Mouse (Mus musculus) yolk sac, embryonic 10.5 days (tissue): ENCODE data around the gene Fgfr2.

Experiments used
- DNase-seq: peaks from one replicate; pipeline ENCODE4 v3.0.0-alpha.2; 2017; ENCODE audit warnings: low spot score

Fgfr2 gene

DNA sequence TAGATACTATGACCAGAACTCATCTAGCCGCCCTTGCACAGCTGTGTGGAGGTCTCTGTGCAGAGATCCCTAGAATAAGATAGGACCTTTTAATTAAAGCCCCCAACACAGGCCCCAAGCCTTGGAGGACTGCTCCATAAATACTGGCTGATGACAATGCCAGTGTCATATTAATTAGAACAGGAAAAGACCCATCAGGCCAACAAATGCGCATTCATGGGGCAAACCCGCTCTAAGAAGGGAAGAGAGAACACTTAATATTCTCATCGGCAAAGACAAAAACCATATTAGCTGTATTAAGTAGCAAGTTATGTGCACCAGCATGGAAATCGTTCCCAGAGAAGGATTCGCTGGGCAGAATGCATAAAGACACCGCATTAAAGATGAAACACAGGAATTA is 1521.0 kb downstream of the Fgfr2 start:
- DNase-seq = no peak

GRCm38 (mm10) chr7:131598483-131598824 is 1524.7 kb downstream of the Fgfr2 start:
- no peak for DNase-seq

DNA sequence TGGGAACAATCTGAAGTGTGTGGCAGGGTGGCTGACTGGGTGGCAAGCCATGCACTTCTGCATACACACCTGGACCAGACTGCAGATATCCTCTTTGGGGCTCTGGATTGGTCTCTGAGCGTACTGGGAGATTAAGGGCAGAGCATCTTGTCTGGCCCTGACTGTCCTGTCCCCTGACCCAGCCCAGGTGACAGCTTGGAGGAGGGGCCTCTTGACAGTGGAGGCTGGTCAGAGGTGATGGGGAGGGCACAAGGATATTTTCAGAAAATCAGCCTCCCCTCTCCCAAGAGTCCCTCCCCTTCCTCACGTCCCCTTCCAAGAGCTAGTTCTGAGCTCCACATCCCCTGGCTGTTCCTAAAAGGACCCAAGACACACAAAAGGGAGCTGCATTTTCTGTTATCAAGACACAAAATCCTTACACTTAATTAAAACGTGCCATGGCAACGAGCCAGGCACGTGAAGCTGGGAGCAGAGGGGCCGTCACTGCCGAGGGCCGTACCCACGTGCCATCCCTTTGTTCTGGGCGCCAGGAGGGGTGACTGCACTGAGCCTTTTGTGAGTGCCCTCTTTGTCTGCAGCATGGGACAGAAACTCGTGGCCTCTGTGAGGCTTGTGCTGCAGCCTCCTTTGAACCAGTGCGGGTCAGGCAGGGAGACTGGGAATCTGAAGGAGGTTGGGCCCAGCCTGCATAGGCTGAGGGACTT is 1525.2 kb downstream of the Fgfr2 start:
- peak; percentile 14 for DNase-seq

DNA sequence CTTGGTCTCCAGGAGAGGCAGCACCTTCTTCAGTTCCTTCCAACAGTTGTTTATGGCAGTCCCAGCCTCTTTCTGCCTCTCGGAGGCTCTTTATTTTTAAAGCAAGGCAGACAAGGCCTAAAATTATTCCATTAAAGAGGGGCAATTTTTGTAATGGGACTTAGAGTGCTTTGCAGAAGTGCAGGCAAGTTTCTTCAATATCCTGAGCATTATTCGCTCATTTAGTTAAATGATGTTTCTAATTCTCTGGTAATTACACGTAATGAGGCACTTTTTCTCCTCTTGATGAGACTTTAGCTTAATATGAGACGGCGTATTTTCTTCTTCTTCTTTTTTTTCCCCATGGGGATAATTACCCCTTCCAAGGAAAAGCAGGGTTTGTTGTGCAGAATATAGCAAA is 1537.6 kb downstream of the Fgfr2 start:
- DNase-seq = no peak

DNA sequence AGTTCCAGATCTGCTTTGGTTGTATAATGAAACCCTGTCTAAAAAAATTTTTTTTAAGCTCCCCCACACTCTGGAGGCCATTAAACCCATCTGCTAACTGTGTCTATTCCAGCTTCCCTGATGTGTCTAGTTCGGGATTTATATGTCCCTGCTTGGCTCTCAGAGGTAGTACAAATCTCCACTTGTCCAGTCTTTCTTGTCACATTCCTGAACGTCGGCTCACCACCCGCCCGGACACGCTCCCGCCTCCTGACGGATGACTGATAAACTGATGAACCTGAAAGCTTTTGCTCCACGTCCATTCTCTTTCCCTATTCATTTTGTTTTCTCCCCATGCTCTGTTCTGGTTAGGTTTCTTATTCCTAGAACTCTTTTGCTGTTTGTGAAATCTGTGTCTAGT is 1541.0 kb downstream of the Fgfr2 start:
- no peak for DNase-seq

DNA sequence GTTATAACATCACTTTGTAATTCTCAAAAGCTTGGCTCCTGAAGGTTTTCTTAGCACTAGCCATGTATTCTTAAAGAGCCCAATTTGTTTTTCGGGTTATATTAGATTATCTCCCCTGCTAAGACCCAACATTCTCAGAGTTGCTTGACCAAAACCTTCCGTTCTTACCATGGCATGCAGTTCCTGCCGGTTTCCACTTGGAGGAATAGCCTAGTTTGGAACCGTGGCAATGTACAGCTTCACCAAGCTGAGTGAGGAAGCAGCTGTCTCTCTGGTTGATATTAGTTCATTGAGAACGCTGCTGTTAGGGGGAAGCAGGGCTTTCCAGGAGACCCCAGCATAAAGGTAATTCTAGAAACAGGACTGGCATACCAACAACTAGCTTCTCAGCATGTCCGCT is 1547.9 kb downstream of the Fgfr2 start:
- DNase-seq = no peak

DNA sequence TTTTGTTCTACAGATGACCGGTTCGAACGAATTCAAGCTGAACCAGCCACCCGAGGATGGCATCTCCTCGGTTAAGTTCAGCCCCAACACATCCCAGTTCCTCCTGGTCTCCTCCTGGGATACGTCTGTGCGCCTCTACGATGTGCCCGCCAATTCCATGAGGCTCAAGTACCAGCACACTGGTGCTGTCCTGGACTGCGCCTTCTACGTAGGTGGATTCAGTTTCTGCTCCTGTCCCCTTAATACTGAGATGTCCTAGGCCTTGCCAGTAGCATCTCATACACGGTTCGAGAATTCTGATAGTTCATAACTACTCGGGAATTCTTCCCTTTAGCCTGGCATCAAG is 1562.5 kb downstream of the Fgfr2 start:
- no peak for DNase-seq

GRCm38 (mm10) chr7:131559986-131560696 is 1563.0 kb downstream of the Fgfr2 start, which contains the start of gene Bub3:
TSS of gene Bub3 (plus strand) at chr7:131560222.
- DNase-seq = peak; percentile 95

- no peak for DNase-seq
These were observed 1565.4 kb downstream of the Fgfr2 start for GRCm38 (mm10) chr7:131557751-131558150.

GRCm38 (mm10) chr7:131556541-131557271 is 1566.4 kb downstream of the Fgfr2 start:
- DNase-seq = peak; percentile 49

GRCm38 (mm10) chr7:131556116-131556515 is 1567.0 kb downstream of the Fgfr2 start:
- DNase-seq = no peak

DNA sequence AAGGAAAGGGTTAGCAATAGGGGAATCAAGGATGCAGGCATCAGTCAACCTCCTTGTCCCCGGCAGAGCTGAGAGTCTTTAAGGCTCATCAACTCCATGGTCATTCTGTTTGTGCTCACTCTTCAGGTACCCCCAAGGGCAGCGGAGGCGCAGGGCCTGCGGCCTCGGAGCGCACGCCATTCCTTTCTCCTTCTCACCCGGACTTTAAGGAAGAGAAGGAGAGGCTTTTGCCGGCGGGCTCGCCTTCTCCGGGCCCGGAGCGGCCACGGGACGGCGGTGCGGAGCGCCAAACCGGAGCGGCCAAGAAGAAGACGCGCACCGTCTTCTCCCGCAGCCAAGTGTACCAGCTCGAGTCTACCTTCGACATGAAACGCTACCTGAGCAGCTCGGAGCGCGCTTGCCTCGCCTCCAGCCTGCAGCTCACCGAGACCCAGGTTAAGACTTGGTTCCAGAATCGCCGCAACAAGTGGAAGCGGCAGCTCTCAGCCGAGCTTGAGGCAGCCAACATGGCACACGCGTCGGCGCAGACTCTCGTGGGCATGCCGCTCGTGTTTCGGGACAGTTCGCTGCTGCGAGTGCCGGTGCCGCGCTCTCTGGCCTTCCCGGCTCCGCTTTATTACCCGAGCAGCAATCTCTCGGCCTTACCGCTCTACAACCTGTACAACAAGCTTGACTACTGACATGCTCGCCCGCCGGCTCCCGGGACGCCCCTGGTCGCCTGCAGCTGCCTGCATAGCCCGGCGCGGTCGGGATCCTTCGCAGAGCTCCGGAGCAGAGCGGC is 1567.7 kb downstream of the Fgfr2 start:
- DNase-seq = peak; percentile 44

DNA sequence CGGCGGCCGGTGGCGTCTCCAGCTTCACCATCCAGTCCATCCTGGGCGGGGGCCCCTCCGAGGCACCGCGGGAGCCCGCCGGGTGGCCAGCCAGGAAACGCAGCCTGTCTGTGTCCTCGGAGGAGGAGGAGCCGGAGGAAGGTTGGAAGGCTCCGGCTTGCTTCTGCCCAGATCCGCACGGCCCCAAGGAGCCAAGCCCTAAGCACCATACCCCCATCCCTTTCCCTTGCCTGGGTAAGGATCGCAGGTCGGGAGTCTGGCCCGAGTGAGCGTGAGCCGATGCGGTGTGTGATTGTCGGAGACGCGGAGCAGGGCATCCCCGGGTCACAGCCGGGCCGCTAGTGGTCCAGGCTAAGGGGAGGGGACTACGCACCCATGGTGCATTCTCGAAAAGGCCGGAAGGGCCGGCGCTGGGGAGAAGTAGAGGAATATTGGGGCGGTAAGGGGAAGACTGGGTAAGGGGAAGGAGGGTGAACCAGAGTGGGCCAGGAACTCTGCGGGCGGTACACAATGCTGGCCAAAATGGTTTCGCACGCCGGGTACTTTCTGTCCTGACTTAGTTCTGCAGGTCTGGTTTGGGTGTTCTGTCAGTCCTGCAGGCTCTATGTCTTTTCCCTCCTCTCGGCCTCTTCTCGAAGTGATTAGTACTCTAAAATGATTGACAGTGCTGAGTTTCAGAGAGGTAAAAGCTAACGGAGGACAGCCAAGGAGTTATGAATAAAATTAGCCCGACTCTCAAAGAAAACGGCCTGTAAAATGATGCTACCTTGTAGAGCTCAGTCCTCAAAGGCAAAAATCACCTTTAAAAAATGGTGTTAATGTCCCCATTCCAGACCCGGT is 1568.6 kb downstream of the Fgfr2 start:
- DNase-seq = no peak

DNA sequence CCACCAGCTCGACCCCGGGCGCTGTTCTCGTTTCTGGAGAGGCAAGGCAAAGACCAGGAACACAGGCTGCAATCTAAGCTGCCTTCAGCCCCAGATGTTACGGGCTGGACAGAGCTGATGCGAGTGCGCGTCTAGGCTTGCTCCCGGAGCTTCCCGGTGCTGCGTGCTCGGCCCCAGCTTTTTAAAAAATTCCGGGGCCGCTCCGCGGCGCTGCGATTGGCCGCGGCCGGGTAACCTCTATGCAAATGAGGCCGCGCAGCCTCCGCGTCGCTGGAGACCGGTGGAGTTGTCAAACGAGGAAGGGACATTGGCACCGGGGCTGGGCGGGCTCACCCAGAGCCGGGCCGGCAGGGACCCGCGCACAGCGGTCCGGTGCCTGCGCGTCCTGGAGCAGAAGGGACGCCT is 1569.4 kb downstream of the Fgfr2 start:
- no peak for DNase-seq

DNA sequence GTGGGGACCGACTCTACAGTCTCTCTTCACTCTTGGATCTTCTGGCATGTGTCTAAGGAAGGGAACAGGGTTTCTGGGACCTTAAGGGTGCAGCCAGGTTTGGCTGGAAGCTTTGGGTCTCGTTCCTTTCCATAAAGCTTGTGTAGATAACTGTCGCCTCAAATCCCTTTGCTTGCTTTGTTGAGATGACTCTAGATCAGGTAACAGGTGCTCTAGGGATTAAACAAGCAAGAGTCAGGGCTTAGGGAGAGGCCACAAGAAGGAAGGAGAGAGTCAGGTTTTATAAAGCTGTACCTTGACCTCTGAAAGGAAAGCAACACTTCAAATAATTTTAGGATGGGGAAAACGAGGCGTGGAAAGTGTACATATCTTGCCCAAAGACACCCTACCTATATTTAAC is 1570.4 kb downstream of the Fgfr2 start:
- DNase-seq = no peak

DNA sequence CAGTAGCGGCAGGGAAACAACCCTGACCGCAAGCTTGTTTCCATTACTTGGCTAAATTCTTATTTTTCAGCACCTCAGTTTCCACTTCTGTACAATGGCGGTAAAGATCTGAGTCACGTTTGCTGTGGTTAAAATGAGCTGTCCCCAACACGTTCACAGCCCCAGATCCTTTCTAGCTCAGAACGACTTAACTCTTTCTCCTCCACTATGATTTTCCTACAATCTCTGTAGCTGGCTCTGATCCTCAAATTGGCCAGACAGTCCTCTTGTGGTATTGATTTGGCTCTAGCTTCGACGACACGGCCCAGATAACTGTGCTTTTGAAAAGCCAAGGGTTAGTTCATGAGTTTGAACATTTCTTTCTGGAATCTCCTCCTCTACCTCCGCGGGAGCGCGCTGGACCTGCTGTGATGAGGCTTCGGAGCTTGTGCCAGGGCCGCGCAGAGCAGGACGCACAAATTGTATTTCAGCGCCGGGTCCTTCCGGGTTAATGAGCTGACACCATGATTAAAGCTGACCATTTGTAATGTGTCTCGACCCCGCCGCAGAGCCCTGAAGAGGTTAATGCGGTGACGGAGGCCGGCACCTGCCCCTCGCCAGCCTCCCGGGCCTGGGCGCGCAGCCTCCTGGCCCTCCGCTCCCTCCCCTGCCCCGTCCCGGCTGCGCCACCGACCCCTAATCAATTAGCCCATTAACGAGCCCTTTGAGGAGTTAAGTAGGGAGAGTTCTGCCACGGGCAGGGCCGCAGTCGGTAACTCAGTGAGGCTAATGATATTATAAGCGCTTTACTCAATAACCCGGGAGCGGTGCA is 1571.0 kb downstream of the Fgfr2 start:
- no peak for DNase-seq

DNA sequence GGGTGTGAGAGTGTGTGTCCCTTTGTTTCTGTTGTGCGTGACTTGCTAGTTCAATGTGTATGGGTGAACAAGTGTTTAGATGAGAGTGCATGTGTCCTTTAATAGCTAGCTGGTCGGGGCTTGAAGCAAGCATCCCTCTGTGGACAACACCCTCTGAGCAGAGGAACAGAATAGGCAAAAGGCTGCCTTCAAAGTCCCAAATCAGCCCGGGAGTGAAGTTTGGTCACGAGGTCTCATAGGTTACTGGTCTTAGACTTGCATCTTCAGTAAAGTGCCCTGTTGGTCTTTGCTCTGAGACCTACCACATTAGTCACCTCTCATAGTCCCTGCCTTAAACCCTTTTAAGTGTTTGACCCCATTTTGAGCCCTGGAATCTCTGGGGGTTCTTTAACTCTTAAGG is 1571.7 kb downstream of the Fgfr2 start:
- no peak for DNase-seq

DNA sequence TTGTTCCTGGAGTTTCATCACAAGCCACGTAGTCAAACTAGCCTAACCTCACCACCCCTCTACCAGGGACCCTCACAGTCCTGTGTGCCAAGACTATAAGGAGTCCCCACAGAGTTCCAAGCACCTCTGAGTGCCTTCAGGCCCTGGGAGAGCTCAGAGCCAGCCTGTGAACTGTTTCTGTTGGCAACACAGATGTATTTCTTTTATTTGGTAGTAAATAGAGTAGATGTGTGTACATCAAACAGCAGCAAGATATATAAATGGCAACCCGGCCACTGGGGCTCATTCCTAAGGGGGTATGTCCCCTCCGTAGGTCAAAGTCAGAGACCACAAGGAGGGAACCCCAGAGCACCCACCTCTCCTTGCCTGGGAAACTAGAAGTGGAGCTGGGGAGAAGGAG is 1574.7 kb downstream of the Fgfr2 start, which contains the start of gene Hmx2:
Hmx2 (plus strand) TSS at position 301 of the 400 bp plus-strand sequence.
- no peak for DNase-seq

DNA sequence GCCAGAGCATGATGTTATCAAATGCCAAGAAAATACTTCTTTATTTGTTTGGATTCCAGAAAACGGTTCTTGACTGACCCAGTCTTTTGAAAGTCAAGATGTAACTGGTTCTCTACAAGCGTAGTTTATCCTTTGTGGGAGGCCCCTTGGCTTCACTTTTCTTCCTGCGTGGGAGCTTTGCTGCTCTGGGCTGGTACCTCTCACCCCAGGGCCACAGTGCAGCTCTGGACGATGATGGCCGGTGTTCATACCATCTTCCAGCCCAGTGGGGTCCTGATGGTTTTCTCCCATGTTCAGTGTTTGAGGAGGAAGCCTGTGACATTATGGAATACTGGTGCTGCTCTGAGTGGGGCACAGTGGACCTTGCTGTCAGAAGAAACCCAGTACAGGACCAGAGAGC is 1575.7 kb downstream of the Fgfr2 start:
- DNase-seq = no peak

GRCm38 (mm10) chr7:131546423-131546822 is 1576.7 kb downstream of the Fgfr2 start:
- no peak for DNase-seq
